In the genomic region with DNA sequence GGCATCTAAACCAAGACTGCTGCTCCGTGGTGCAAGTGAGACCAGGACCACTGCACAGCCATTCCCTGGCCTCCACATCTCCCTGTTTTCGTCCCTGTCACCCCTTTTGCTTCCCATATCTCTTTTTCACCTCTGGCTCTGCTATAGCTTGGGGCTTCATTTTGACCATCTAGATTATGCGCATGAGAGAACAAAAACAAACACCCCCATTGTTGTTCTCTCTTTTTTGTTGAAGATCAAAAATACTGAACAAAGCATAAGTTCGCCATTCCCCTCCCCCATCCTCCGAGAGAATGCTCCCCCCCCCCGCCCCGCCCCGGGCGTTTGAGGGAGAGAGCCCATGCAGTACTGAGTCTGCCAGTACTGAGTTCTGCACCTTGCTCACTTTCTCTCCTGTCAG, we compare ENCODE assay signal across 39 mouse cellular contexts. TPM values are rescaled to one million over a fixed set of nuclear protein-coding genes. Genes with fewer than 3 reads are reported as not detected.
DNase-seq lines count a peak whose midpoint lies in the region; ATAC-seq and TF ChIP-seq lines count a peak whose summit lies in the region.
"Had no signal": no experiment of that assay in that cellular context is flagged by ENCODE, and none has a peak within 500 bp of the region (broad histone marks: within the 10 kb centered on the region; RNA-seq: fewer than 3 reads in every experiment).

No protein-coding gene starts in this region.

- H3K27me3 ChIP-seq in forebrain, embryonic 10.5 days (ENCODE audit: poor library complexity, severe bottlenecking) = no peaks in the 10 kb centered on the region
- no peaks in the 10 kb centered on the region for H3K27me3 ChIP-seq in forebrain, postnatal 0 days (ENCODE audit: insufficient read depth, low read length)
- H3K27me3 ChIP-seq in hindbrain, embryonic 12.5 days = no peaks in the 10 kb centered on the region
- no peaks in the 10 kb centered on the region for H3K27me3 ChIP-seq in hindbrain, embryonic 13.5 days
- H3K27me3 ChIP-seq in midbrain, embryonic 10.5 days (ENCODE audit: low read depth, poor library complexity, severe bottlenecking) = no peaks in the 10 kb centered on the region
- no peaks in the 10 kb centered on the region for H3K27me3 ChIP-seq in midbrain, embryonic 16.5 days (ENCODE audit: control insufficient read depth, insufficient read depth, low read depth, low read length)
- no peaks in the 10 kb centered on the region for H3K27me3 ChIP-seq in midbrain, embryonic 13.5 days
- H3K27me3 ChIP-seq: CH12.LX; heart, embryonic 13.5 days; limb, embryonic 15.5 days; liver, embryonic 13.5 days; stomach, embryonic 15.5 days had no signal

- no peak for TF ChIP-seq CTCF in forebrain, postnatal 0 days (IDR thresholded peaks at IDR 0.05; ENCODE audit: low read depth)

- H3K9me3 ChIP-seq in forebrain, embryonic 10.5 days = no peaks in the 10 kb centered on the region
- H3K9me3 ChIP-seq in forebrain, postnatal 0 days (ENCODE audit: low read length) = no peaks in the 10 kb centered on the region
- no peaks in the 10 kb centered on the region for H3K9me3 ChIP-seq in hindbrain, embryonic 12.5 days (replicated peaks)
- no peaks in the 10 kb centered on the region for H3K9me3 ChIP-seq in hindbrain, embryonic 13.5 days
- no peaks in the 10 kb centered on the region for H3K9me3 ChIP-seq in midbrain, embryonic 10.5 days (replicated peaks)
- no peaks in the 10 kb centered on the region for H3K9me3 ChIP-seq in midbrain, embryonic 16.5 days (replicated peaks; ENCODE audit: control insufficient read depth, low read length, poor library complexity, severe bottlenecking)
- H3K9me3 ChIP-seq in midbrain, embryonic 13.5 days = no peaks in the 10 kb centered on the region
- H3K9me3 ChIP-seq: heart, embryonic 13.5 days; limb, embryonic 10.5 days; limb, embryonic 15.5 days; liver, embryonic 13.5 days; stomach, embryonic 15.5 days had no signal

- peak overlapping the region; percentile 78 for H3K27ac ChIP-seq in forebrain, embryonic 10.5 days
- no peak overlapping the region for H3K27ac ChIP-seq in forebrain, postnatal 0 days (ENCODE audit: low read depth, low read length)
- no peak overlapping the region for H3K27ac ChIP-seq in hindbrain, embryonic 12.5 days
- H3K27ac ChIP-seq in hindbrain, embryonic 13.5 days = no peak overlapping the region
- H3K27ac ChIP-seq in midbrain, embryonic 10.5 days (replicated peaks) = peak overlapping the region; percentile 75
- no peak overlapping the region for H3K27ac ChIP-seq in midbrain, embryonic 16.5 days (ENCODE audit: low read length)
- no peak overlapping the region for H3K27ac ChIP-seq in midbrain, embryonic 13.5 days
- H3K27ac ChIP-seq: gastrocnemius, adult 2 months; heart, embryonic 13.5 days; kidney, postnatal 0 days; limb, embryonic 10.5 days; limb, embryonic 15.5 days; liver, embryonic 13.5 days; stomach, embryonic 15.5 days had no signal

- no peak overlapping the region for H3K9ac ChIP-seq in forebrain, postnatal 0 days
- no peak overlapping the region for H3K9ac ChIP-seq in hindbrain, embryonic 12.5 days
- no peak overlapping the region for H3K9ac ChIP-seq in hindbrain, embryonic 13.5 days
- H3K9ac ChIP-seq in midbrain, embryonic 16.5 days (ENCODE audit: low read depth, low read length) = no peak overlapping the region
- no peak overlapping the region; the same call in 1 of the 2 replicates for H3K9ac ChIP-seq in midbrain, embryonic 13.5 days (replicated peaks)
- H3K9ac ChIP-seq: heart, embryonic 13.5 days; limb, embryonic 15.5 days; liver, embryonic 13.5 days; stomach, embryonic 15.5 days had no signal

- DNase-seq in forebrain, embryonic 10.5 days (ENCODE audit: extremely low spot score, low spot score) = no peak
- DNase-seq in forebrain, postnatal 0 days = no peak
- DNase-seq in midbrain, embryonic 10.5 days (ENCODE audit: low spot score) = no peak
- DNase-seq: adrenal gland, adult 8-10 months; cerebellum, adult 8-10 months; cerebellum, postnatal 25 days; gastrocnemius, adult 2 months; gastrocnemius, postnatal 36 days; heart, adult 18-20 months; heart, postnatal 10 days; kidney, adult 11 months; layer of hippocampus, adult 9-11 months; liver, embryonic 13.5 days; lung, adult 18-20 months; lung, postnatal 10 days; right cerebral cortex, postnatal 25 days; thymus, adult 18-20 months; thymus, postnatal 25 days had no signal

- H3K36me3 ChIP-seq in forebrain, embryonic 10.5 days (replicated peaks) = no peaks in the 10 kb centered on the region
- no peaks in the 10 kb centered on the region for H3K36me3 ChIP-seq in forebrain, postnatal 0 days (ENCODE audit: insufficient read depth)
- H3K36me3 ChIP-seq in hindbrain, embryonic 12.5 days = no peaks in the 10 kb centered on the region
- no peaks in the 10 kb centered on the region for H3K36me3 ChIP-seq in hindbrain, embryonic 13.5 days
- H3K36me3 ChIP-seq in midbrain, embryonic 10.5 days = no peaks in the 10 kb centered on the region
- no peaks in the 10 kb centered on the region for H3K36me3 ChIP-seq in midbrain, embryonic 16.5 days (ENCODE audit: control insufficient read depth, insufficient read depth, low read length)
- H3K36me3 ChIP-seq in midbrain, embryonic 13.5 days = no peaks in the 10 kb centered on the region
- H3K36me3 ChIP-seq: heart, embryonic 13.5 days; limb, embryonic 10.5 days; limb, embryonic 15.5 days; liver, embryonic 13.5 days; stomach, embryonic 15.5 days had no signal

- no peak overlapping the region for H3K4me2 ChIP-seq in forebrain, postnatal 0 days (ENCODE audit: low read depth)
- 0 out of 2 replicates have a peak overlapping the region, but pooled peaks have one; percentile 12 for H3K4me2 ChIP-seq in hindbrain, embryonic 12.5 days (replicated peaks)
- no peak overlapping the region for H3K4me2 ChIP-seq in hindbrain, embryonic 13.5 days
- H3K4me2 ChIP-seq in midbrain, embryonic 16.5 days (ENCODE audit: low read length) = no peak overlapping the region
- peak overlapping the region; percentile 17 for H3K4me2 ChIP-seq in midbrain, embryonic 13.5 days (replicated peaks)
- H3K4me2 ChIP-seq: heart, embryonic 13.5 days; limb, embryonic 15.5 days; liver, embryonic 13.5 days; stomach, embryonic 15.5 days had no signal

- H3K4me3 ChIP-seq in forebrain, embryonic 10.5 days = no peak overlapping the region
- H3K4me3 ChIP-seq in forebrain, postnatal 0 days (ENCODE audit: low read depth, low read length) = no peak overlapping the region
- no peak overlapping the region for H3K4me3 ChIP-seq in hindbrain, embryonic 12.5 days
- H3K4me3 ChIP-seq in hindbrain, embryonic 13.5 days = no peak overlapping the region
- H3K4me3 ChIP-seq in midbrain, embryonic 10.5 days = peak overlapping the region; percentile 18; the same call in 1 of the 2 replicates
- H3K4me3 ChIP-seq in midbrain, embryonic 16.5 days (ENCODE audit: low read depth, low read length) = no peak overlapping the region
- H3K4me3 ChIP-seq in midbrain, embryonic 13.5 days (replicated peaks) = no peak overlapping the region
- H3K4me3 ChIP-seq: gastrocnemius, adult 2 months; heart, embryonic 13.5 days; limb, embryonic 10.5 days; limb, embryonic 15.5 days; liver, embryonic 13.5 days; stomach, embryonic 15.5 days had no signal

- peaks cover 50% of the 10 kb centered on the region for H3K4me1 ChIP-seq in forebrain, embryonic 10.5 days
- H3K4me1 ChIP-seq in forebrain, postnatal 0 days (ENCODE audit: insufficient read depth) = no peaks in the 10 kb centered on the region
- H3K4me1 ChIP-seq in hindbrain, embryonic 12.5 days = peaks cover 14% of the 10 kb centered on the region
- H3K4me1 ChIP-seq in hindbrain, embryonic 13.5 days (replicated peaks) = peaks cover 10% of the 10 kb centered on the region; the same call in 1 of the 2 replicates
- H3K4me1 ChIP-seq in midbrain, embryonic 10.5 days = peaks cover 42% of the 10 kb centered on the region
- H3K4me1 ChIP-seq in midbrain, embryonic 16.5 days (ENCODE audit: control insufficient read depth, insufficient read depth, low read length) = no peaks in the 10 kb centered on the region
- peaks cover 14% of the 10 kb centered on the region for H3K4me1 ChIP-seq in midbrain, embryonic 13.5 days (replicated peaks)
- H3K4me1 ChIP-seq: limb, embryonic 15.5 days; liver, embryonic 13.5 days; stomach, embryonic 15.5 days had no signal

- no peak for ATAC-seq in forebrain, postnatal 0 days
- no peak; the same call in 1 of the 2 replicates for ATAC-seq in hindbrain, embryonic 12.5 days (ENCODE audit: low FRiP score)
- no peak for ATAC-seq in hindbrain, embryonic 13.5 days (ENCODE audit: low FRiP score)
- no peak for ATAC-seq in midbrain, embryonic 16.5 days
- no peak for ATAC-seq in midbrain, embryonic 13.5 days
- no peak for ATAC-seq in activated CD4-positive, CD25-positive, alpha-beta regulatory T cell, adult 4 months
- ATAC-seq: inflammation-experienced regulatory T-cells, adult 6 months had no signal

- 54% methylated on average over 9 of the region's 9 CpGs for WGBS in forebrain, embryonic 10.5 days
- 19% methylated on average over 9 of the region's 9 CpGs for WGBS in forebrain, postnatal 0 days
- WGBS in hindbrain, embryonic 12.5 days = 43% methylated on average over 9 of the region's 9 CpGs
- WGBS in hindbrain, embryonic 13.5 days = 33% methylated on average over 9 of the region's 9 CpGs
- 51% methylated on average over 9 of the region's 9 CpGs for WGBS in midbrain, embryonic 10.5 days
- 22% methylated on average over 9 of the region's 9 CpGs for WGBS in midbrain, embryonic 16.5 days
- WGBS in midbrain, embryonic 13.5 days = 26% methylated on average over 9 of the region's 9 CpGs

RNA-seq across cellular contexts. Expression of a gene that starts 11.3 kb away (rescaled TPM):
- not detected in 2 replicates for polyA plus RNA-seq in forebrain, embryonic 10.5 days (2016; fragmentation: Nextera tagmentation; extraction: Ambion mirVana)
- not detected in 2 replicates for total RNA-seq in forebrain, postnatal 0 days (2014; rRNA removed)
- not detected in 2 replicates for polyA plus RNA-seq in forebrain, postnatal 0 days (2015; fragmentation: Nextera tagmentation; extraction: Ambion mirVana)
- polyA plus RNA-seq in hindbrain, embryonic 12.5 days (2016; fragmentation: Nextera tagmentation; extraction: Ambion mirVana) = not detected in 2 replicates
- polyA plus RNA-seq in hindbrain, embryonic 13.5 days (2015; fragmentation: Nextera tagmentation; extraction: Ambion mirVana) = not detected in 2 replicates
- polyA plus RNA-seq in midbrain, embryonic 10.5 days (2016; fragmentation: Nextera tagmentation; extraction: Ambion mirVana) = not detected in 2 replicates
- polyA plus RNA-seq in midbrain, embryonic 16.5 days (2015; fragmentation: Nextera tagmentation; extraction: Ambion mirVana) = not detected in 2 replicates
- polyA plus RNA-seq in midbrain, embryonic 13.5 days (2015; fragmentation: Nextera tagmentation; extraction: Ambion mirVana) = not detected in 2 replicates
- not detected for polyA plus RNA-seq in activated CD4-positive, CD25-positive, alpha-beta regulatory T cell, adult 4 months (2017; shearing (Covaris generic))
- total RNA-seq: adrenal gland, adult 8-10 months; adrenal gland, postnatal 4 days; CH12.LX; ES-E14; gastrocnemius, adult 2 months; gastrocnemius, postnatal 36 days; heart, adult 18-20 months; heart, postnatal 10 days; hematopoietic stem cell, adult 5-6 weeks; left cerebral cortex, postnatal 10 days; monocyte, adult 5-6 weeks had no signal
- polyA plus RNA-seq: C2C12; embryonic facial prominence, embryonic 11.5 days; heart, embryonic 13.5 days; inflammation-experienced regulatory T-cells, adult 6 months; kidney, postnatal 0 days; large intestine, adult 2 months; limb, embryonic 10.5 days; limb, embryonic 15.5 days; liver, embryonic 13.5 days; neural tube, embryonic 14.5 days; stomach, embryonic 15.5 days had no signal

Comparison
In these comparisons a context has a peak if more than half of its experiments do, and no peak if none do; other contexts are left out.
1. H3K27ac ChIP-seq: peak in forebrain, embryonic 10.5 days (single experiment) and midbrain, embryonic 10.5 days (single experiment); none in forebrain, postnatal 0 days (single experiment), hindbrain, embryonic 12.5 days (single experiment), hindbrain, embryonic 13.5 days (single experiment), midbrain, embryonic 16.5 days (single experiment) and midbrain, embryonic 13.5 days (single experiment).
2. H3K4me2 ChIP-seq: peak in hindbrain, embryonic 12.5 days (single experiment) and midbrain, embryonic 13.5 days (single experiment); none in forebrain, postnatal 0 days (single experiment), hindbrain, embryonic 13.5 days (single experiment) and midbrain, embryonic 16.5 days (single experiment).